Mouse (Mus musculus) midbrain, postnatal 0 days (tissue): ENCODE data around the gene Nup62. TPM values are rescaled to one million over a fixed set of nuclear protein-coding genes. Genes with fewer than 3 reads are reported as not detected.

Source experiments
- ATAC-seq: fragments of 200-750 bp; cut with Nextera tagmentation; 2 replicates; pipeline ENCODE4 v1.8.0; 2017; ENCODE audit warnings: moderate number of reproducible peaks, mild to moderate bottlenecking, moderate TSS enrichment, moderate library complexity; ENCODE audit not compliant: low FRiP score
- DNase-seq: peaks from one replicate; pipeline ENCODE4 v3.0.0-alpha.2; 2015; ENCODE audit warnings: low spot score
- H3K27ac ChIP-seq: fragments of 300-500 bp; sonication (generic); 2 replicates; pipeline ENCODE4 v1.5.1; 2014; ENCODE audit warnings: low read depth, mild to moderate bottlenecking, low read length, mixed read lengths
- H3K27me3 ChIP-seq: fragments of 300-500 bp; sonication (generic); 2 replicates; pipeline ENCODE4 v1.6.1; 2014; ENCODE audit warnings: low read length, control low read depth, mixed read lengths; ENCODE audit not compliant: insufficient read depth
- H3K36me3 ChIP-seq: fragments of 300-500 bp; sonication (generic); 2 replicates; pipeline ENCODE4 v1.6.1; 2014; ENCODE audit warnings: low read length, control low read depth, mixed read lengths; ENCODE audit not compliant: insufficient read depth
- H3K4me1 ChIP-seq: fragments of 300-500 bp; sonication (generic); 2 replicates; pipeline ENCODE4 v1.6.1; 2014; ENCODE audit warnings: mild to moderate bottlenecking, control low read depth, antibody characterized with exemption, low read length, mixed read lengths; ENCODE audit not compliant: insufficient read depth
- H3K4me2 ChIP-seq: fragments of 300-500 bp; sonication (generic); 2 replicates; pipeline ENCODE4 v1.6.1; 2014; ENCODE audit warnings: low read depth, mild to moderate bottlenecking, low read length, mixed read lengths; ENCODE audit not compliant: poor library complexity, severe bottlenecking
- H3K4me3 ChIP-seq: fragments of 300-500 bp; sonication (generic); 2 replicates; pipeline ENCODE4 v1.5.1; 2014; ENCODE audit warnings: low read depth, mild to moderate bottlenecking, low read length, moderate library complexity
- H3K9ac ChIP-seq: fragments of 300-500 bp; sonication (generic); replicated peaks from 2 replicates; pipeline ENCODE4 v1.6.1; 2014; ENCODE audit warnings: mild to moderate bottlenecking, low read length, moderate library complexity, mixed read lengths; ENCODE audit not compliant: poor library complexity, severe bottlenecking
- H3K9me3 ChIP-seq: fragments of 300-500 bp; sonication (generic); 2 replicates; pipeline ENCODE4 v1.6.1; 2016; ENCODE audit warnings: low read length, control low read depth
- CTCF ChIP-seq: IDR thresholded peaks from 2 replicates; pipeline ENCODE4 v1.5.1; 2016; ENCODE audit warnings: antibody characterized with exemption, mild to moderate bottlenecking
- WGBS: fragments of 180-500 bp; shearing (Covaris S2); extraction: QIAGEN DNeasy Blood & Tissue Kit; methylation state at CpG from one replicate; pipeline ENCODE4 v1.1.7; 2014; 5-methylcytosine and 5-hydroxymethylcytosine counted together
- polyA plus RNA-seq: library from polyadenylated mRNA; unstranded; fragments of >200 nt; fragmentation: Nextera tagmentation; extraction: Ambion mirVana; gene quantifications from 2 replicates; pipeline ENCODE4 v1.2.1, GENCODE M21; 2015
- total RNA-seq: library from RNA; depleted of rRNA; stranded (reverse); fragments of >200 nt; gene quantifications from 2 replicates; pipeline ENCODE4 v1.2.3, GENCODE M21; 2014

Nup62 gene
- total and polyA plus RNA-seq, 2 experiments from 2014 or later = 46.9 to 65.9 TPM

GRCm38 (mm10) chr7:44810365-44810764 lies 5.5 kb upstream of the Nup62 start:
- TF ChIP-seq CTCF = no peak

GRCm38 (mm10) chr7:44810819-44811557 lies 4.9 kb upstream of the Nup62 start:
- no peak for TF ChIP-seq CTCF
- H3K4me3 ChIP-seq = no peak overlapping the region
- H3K27ac ChIP-seq = no peak overlapping the region
- no peak overlapping the region for H3K9ac ChIP-seq
- H3K4me2 ChIP-seq = no peak overlapping the region
- no peaks in the 10 kb centered on the region for H3K36me3 ChIP-seq
- no peaks in the 10 kb centered on the region for H3K27me3 ChIP-seq
- 87% methylated on average over 7 of the region's 7 CpGs for WGBS
- DNase-seq = no peak
- H3K4me1 ChIP-seq = no peaks in the 10 kb centered on the region
- no peak for ATAC-seq
- no peaks in the 10 kb centered on the region for H3K9me3 ChIP-seq

More at GRCm38 (mm10) chr7:44810365-44810764, 5.5 kb upstream of the Nup62 start:
- Histone ChIP-seq H3K4me1 (no peaks in the 10 kb centered on the region), H3K27me3 (no peaks in the 10 kb centered on the region), H3K36me3 (no peaks in the 10 kb centered on the region), H3K4me2 (no peak overlapping the region), H3K9me3 (no peaks in the 10 kb centered on the region), H3K4me3 (no peak overlapping the region), H3K27ac (no peak overlapping the region), H3K9ac (no peak overlapping the region)
- 83% methylated on average over 4 of the region's 4 CpGs for WGBS
- DNase-seq (no peak), ATAC-seq (no peak)

- WGBS = 94% methylated on average over 20 of the region's 20 CpGs
- no peak for TF ChIP-seq CTCF
- Histone ChIP-seq H3K4me2 (no peak overlapping the region), H3K27ac (no peak overlapping the region), H3K27me3 (no peaks in the 10 kb centered on the region), H3K4me3 (no peak overlapping the region), H3K9me3 (no peaks in the 10 kb centered on the region), H3K4me1 (peaks cover 7% of the 10 kb centered on the region), H3K36me3 (no peaks in the 10 kb centered on the region), H3K9ac (no peak overlapping the region)
- ATAC-seq (no peak), DNase-seq (no peak)
These were observed 3.1 kb upstream of the Nup62 start for GRCm38 (mm10) chr7:44812651-44813325.

GRCm38 (mm10) chr7:44813985-44814384 lies 1.9 kb upstream of the Nup62 start:
- no peak for TF ChIP-seq CTCF
- no peak overlapping the region for H3K27ac ChIP-seq
- H3K27me3 ChIP-seq = no peaks in the 10 kb centered on the region
- H3K9ac ChIP-seq = no peak overlapping the region
- H3K36me3 ChIP-seq = no peaks in the 10 kb centered on the region
- H3K4me1 ChIP-seq = peaks cover 18% of the 10 kb centered on the region
- no peak overlapping the region for H3K4me2 ChIP-seq
- no peak for DNase-seq
- 92% methylated on average over 3 of the region's 3 CpGs for WGBS
- no peaks in the 10 kb centered on the region for H3K9me3 ChIP-seq
- no peak for ATAC-seq
- H3K4me3 ChIP-seq = no peak overlapping the region

- H3K9me3 ChIP-seq = no peaks in the 10 kb centered on the region
- DNase-seq (no peak), ATAC-seq (no peak)
- no peaks in the 10 kb centered on the region for H3K36me3 ChIP-seq
- TF ChIP-seq CTCF = no peak
- no peak overlapping the region for H3K4me2 ChIP-seq
- H3K4me3 ChIP-seq = no peak overlapping the region
- peaks cover 18% of the 10 kb centered on the region for H3K4me1 ChIP-seq
- H3K9ac ChIP-seq = no peak overlapping the region
- H3K27me3 ChIP-seq = no peaks in the 10 kb centered on the region
- WGBS = 97% methylated on average over 4 of the region's 4 CpGs
- H3K27ac ChIP-seq = no peak overlapping the region
These were observed 1.5 kb upstream of the Nup62 start for GRCm38 (mm10) chr7:44814423-44814822.

GRCm38 (mm10) chr7:44814952-44815553 lies 835 bp upstream of the Nup62 start:
- no peaks in the 10 kb centered on the region for H3K27me3 ChIP-seq
- H3K27ac ChIP-seq = peak overlapping the region; percentile 47; the same call in 1 of the 2 replicates
- no peak for TF ChIP-seq CTCF
- H3K9ac ChIP-seq = no peak overlapping the region
- H3K4me2 ChIP-seq = peak overlapping the region; percentile 79
- WGBS = 29% methylated on average over 14 of the region's 14 CpGs
- no peak for DNase-seq
- no peaks in the 10 kb centered on the region for H3K9me3 ChIP-seq
- H3K4me1 ChIP-seq = peaks cover 18% of the 10 kb centered on the region
- peak overlapping the region; percentile 78 for H3K4me3 ChIP-seq
- ATAC-seq = no peak
- no peaks in the 10 kb centered on the region for H3K36me3 ChIP-seq
